Mouse (Mus musculus) right cerebral cortex, postnatal 14 days (tissue): ENCODE results near the gene Tbx10.

Experiments
- DNase-seq: peaks from one replicate; pipeline ENCODE4 v3.0.0; 2022

Tbx10 gene

GRCm38 (mm10) chr19:3980309-3980708 is 12.2 kb upstream of the Tbx10 start:
- peak; percentile 76 for DNase-seq

GRCm38 (mm10) chr19:3980917-3981316 is 11.6 kb upstream of the Tbx10 start:
- no peak for DNase-seq

- no peak for DNase-seq
Observed at GRCm38 (mm10) chr19:3983527-3984200, 8.9 kb upstream of the Tbx10 start.

GRCm38 (mm10) chr19:3985261-3985681 is 7.3 kb upstream of the Tbx10 start:
- no peak for DNase-seq

GRCm38 (mm10) chr19:3986334-3986733 is 6.2 kb upstream of the Tbx10 start, which contains the start of gene Acy3:
Acy3 (plus strand) TSS chr19:3986570.
- DNase-seq = peak; percentile 55

GRCm38 (mm10) chr19:3988066-3988465 is 4.5 kb upstream of the Tbx10 start:
- DNase-seq = no peak

- DNase-seq = no peak
Observed at GRCm38 (mm10) chr19:3988750-3989149, 3.8 kb upstream of the Tbx10 start.

GRCm38 (mm10) chr19:3990804-3991203 is 1.7 kb upstream of the Tbx10 start:
- no peak for DNase-seq

- DNase-seq = no peak
Observed at GRCm38 (mm10) chr19:3991562-3991961, 990 bp upstream of the Tbx10 start.

GRCm38 (mm10) chr19:3991966-3992365 is 586 bp upstream of the Tbx10 start:
- DNase-seq = no peak

- no peak for DNase-seq
Observed at GRCm38 (mm10) chr19:3994932-3995331, 2.4 kb downstream of the Tbx10 start.

GRCm38 (mm10) chr19:3995505-3995904 is 3.0 kb downstream of the Tbx10 start:
- no peak for DNase-seq

GRCm38 (mm10) chr19:3996106-3996505 is 3.6 kb downstream of the Tbx10 start:
- no peak for DNase-seq

GRCm38 (mm10) chr19:3996747-3997146 is 4.2 kb downstream of the Tbx10 start:
- no peak for DNase-seq

GRCm38 (mm10) chr19:3997231-3997630 is 4.7 kb downstream of the Tbx10 start:
- no peak for DNase-seq

GRCm38 (mm10) chr19:3998335-3998734 is 5.8 kb downstream of the Tbx10 start:
- no peak for DNase-seq

- DNase-seq = no peak
Observed at GRCm38 (mm10) chr19:3999121-3999730, 6.7 kb downstream of the Tbx10 start.

- DNase-seq = peak; percentile 93
Observed at GRCm38 (mm10) chr19:4000119-4000900, 7.8 kb downstream of the Tbx10 start, which contains the start of the genes Nudt8 and Gm49405. Nudt8 (plus strand) TSS chr19:4000580. Gm49405 (plus strand) TSS chr19:4000626.

GRCm38 (mm10) chr19:4000949-4001525 is 8.5 kb downstream of the Tbx10 start:
- no peak for DNase-seq

GRCm38 (mm10) chr19:4001752-4002151 is 9.2 kb downstream of the Tbx10 start:
- DNase-seq = no peak

GRCm38 (mm10) chr19:4003112-4003511 is 10.6 kb downstream of the Tbx10 start, which contains the start of gene Doc2g:
Doc2g (plus strand) TSS chr19:4003313.
- DNase-seq = no peak

- no peak for DNase-seq
Observed at GRCm38 (mm10) chr19:4003641-4004040, 11.1 kb downstream of the Tbx10 start.

GRCm38 (mm10) chr19:4004331-4004730 is 11.8 kb downstream of the Tbx10 start:
- no peak for DNase-seq
